Mouse (Mus musculus) T-cell, adult 2 months (primary cell): ENCODE data around the gene Tmem170b.

Experiments
- DNase-seq: peaks from one replicate; pipeline ENCODE4 v3.0.0; 2022; ENCODE audit warnings: low spot score

The Tmem170b gene

GRCm38 (mm10) chr13:41605099-41606010 is at the start of gene Tmem170b:
Gene Tmem170b (plus strand): TSS chr13:41605907.
- peak; percentile 96 for DNase-seq

GRCm38 (mm10) chr13:41561024-41561423 is 44.7 kb upstream of the Tmem170b start:
- no peak for DNase-seq

GRCm38 (mm10) chr13:41568421-41568820 is 37.3 kb upstream of the Tmem170b start:
- DNase-seq, result no peak

GRCm38 (mm10) chr13:41568926-41569325 is 36.8 kb upstream of the Tmem170b start:
- no peak for DNase-seq

GRCm38 (mm10) chr13:41569776-41570175 is 35.9 kb upstream of the Tmem170b start:
- no peak for DNase-seq

GRCm38 (mm10) chr13:41571368-41572350 is 34.0 kb upstream of the Tmem170b start:
- DNase-seq, result peak; percentile 85

- DNase-seq, result no peak
Observed at GRCm38 (mm10) chr13:41572351-41572735, 33.4 kb upstream of the Tmem170b start.

GRCm38 (mm10) chr13:41573126-41573846 is 32.4 kb upstream of the Tmem170b start:
- no peak for DNase-seq

GRCm38 (mm10) chr13:41581058-41581457 is 24.6 kb upstream of the Tmem170b start:
- no peak for DNase-seq

- peak; percentile 42 for DNase-seq
Observed at GRCm38 (mm10) chr13:41583666-41584357, 21.9 kb upstream of the Tmem170b start.

- peak; percentile 8 for DNase-seq
Observed at GRCm38 (mm10) chr13:41584358-41584680, 21.4 kb upstream of the Tmem170b start.

GRCm38 (mm10) chr13:41584896-41585295 is 20.8 kb upstream of the Tmem170b start:
- no peak for DNase-seq

GRCm38 (mm10) chr13:41596678-41597077 is 9.0 kb upstream of the Tmem170b start:
- no peak for DNase-seq

- DNase-seq, result no peak
Observed at GRCm38 (mm10) chr13:41599977-41600376, 5.7 kb upstream of the Tmem170b start.

- no peak for DNase-seq
Observed at GRCm38 (mm10) chr13:41601056-41601455, 4.7 kb upstream of the Tmem170b start.

GRCm38 (mm10) chr13:41603921-41604466 is 1.7 kb upstream of the Tmem170b start:
- DNase-seq, result no peak

- DNase-seq, result peak; percentile 61
Observed at GRCm38 (mm10) chr13:41606081-41607000, 634 bp downstream of the Tmem170b start.

- DNase-seq, result no peak
Observed at GRCm38 (mm10) chr13:41607589-41607988, 1.9 kb downstream of the Tmem170b start.

GRCm38 (mm10) chr13:41608559-41608958 is 2.9 kb downstream of the Tmem170b start:
- DNase-seq, result no peak

- no peak for DNase-seq
Observed at GRCm38 (mm10) chr13:41611046-41611445, 5.3 kb downstream of the Tmem170b start.
